Mouse (Mus musculus): ENCODE results near the gene Cdc45.
A peak's percentile ranks its signal among the peaks of the same experiment; 100 is the strongest.

The Cdc45 gene

GRCm38 (mm10) chr16:18788627-18789406 is 23.0 kb downstream of the Cdc45 start:
- DNase-seq (ENCODE audit: low read depth, low spot score), result no peak

DNA sequence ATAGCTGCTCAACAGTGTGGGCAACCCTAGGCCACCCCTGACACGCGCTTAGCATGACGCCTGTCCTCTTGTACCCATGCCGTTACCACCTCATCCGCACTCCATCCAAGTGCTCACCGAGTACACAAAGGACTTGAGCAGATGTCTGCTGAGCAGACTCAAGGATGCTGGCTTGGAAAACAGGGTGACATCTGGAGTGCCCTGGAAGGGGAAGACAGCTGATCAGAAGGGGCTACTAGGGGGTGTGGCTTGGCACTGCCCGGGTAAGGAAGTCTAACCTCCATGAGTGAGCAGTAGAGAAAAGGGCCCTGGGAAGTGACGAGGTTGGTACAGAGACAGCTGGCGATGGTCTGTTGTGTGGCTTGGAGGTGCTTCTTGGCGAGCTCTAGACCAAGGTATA is 25.1 kb downstream of the Cdc45 start:
- DNase-seq (ENCODE audit: low read depth, low spot score), result no peak

DNA sequence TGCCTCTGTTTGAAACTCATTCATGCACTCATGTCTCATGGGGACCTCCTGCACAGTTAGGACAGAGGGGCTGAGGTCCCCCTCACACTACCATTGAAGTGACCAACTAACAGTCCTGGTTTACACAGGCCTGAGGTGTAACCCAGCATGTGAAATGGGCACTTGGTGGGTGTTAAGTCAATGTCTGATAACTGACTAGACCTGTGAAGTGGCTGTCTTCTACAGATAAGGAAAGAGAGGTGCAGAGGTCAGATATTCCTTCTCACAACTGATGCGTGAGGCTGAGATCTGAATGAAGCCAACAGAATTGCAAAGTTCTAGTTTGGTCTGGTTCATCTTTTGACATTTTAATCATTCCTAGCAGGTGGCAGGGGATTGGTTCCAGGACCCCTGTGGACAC is 26.3 kb downstream of the Cdc45 start:
- DNase-seq (ENCODE audit: low read depth, low spot score), result no peak

DNA sequence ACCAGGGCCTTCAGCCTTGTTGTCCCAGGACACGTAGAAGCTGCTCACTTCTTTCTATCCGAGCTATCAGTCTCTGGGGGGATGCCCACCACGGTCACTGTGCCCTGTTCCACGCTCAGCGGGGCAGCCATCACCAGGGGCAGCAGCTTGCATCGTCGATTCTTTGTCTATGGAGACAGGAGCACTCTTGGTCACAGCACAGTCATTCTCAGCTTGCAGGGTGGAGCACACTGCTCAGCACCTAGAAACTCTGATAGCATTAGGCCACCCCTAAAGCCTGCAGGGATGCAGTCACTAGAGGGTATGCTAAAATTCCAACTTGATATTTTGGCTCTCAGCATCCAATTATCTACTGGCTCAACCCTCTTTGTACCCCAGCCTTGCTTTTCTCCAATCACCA is 26.8 kb downstream of the Cdc45 start:
- DNase-seq (ENCODE audit: low read depth, low spot score), result no peak

DNA sequence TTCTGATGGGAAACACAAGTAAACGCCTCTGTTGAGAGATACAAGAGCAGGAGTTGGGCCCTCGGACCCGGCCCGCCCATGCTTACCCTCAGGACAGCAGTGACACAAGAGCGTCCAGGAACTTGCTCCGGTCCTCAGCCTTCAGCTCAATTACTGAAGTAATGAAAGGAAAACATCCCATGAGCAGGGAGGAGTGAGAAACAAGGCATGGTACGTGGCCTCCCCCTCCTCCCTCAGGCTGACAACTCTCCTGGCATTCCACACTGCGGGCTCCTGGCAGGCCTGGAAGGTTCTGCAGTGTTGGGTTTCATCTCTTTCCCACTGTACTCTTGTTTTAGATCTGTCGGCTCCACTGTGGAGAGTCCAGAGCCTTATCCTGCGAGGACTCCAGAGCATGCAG is 30.0 kb downstream of the Cdc45 start:
- no peak for DNase-seq (ENCODE audit: low read depth, low spot score)

DNA sequence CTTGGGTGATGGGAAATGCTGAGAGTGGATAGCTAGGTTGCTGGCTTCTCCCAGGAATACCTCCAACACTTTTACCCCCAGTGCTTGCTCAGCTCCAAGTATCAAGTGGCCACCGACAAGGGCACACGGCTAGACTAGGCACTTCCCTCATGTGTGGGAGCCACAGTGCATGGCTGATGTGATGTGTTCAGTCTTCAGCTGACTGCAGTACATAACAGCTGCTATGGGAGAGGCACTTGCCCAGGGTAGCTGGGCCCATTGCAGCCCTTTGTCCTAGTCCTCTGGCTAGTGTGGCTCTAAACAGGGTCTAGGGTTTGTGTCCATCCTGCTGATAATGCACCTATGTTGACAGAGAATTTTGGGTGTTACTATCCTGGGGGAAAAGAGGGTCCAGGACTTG is 33.3 kb downstream of the Cdc45 start:
- DNase-seq (ENCODE audit: low read depth, low spot score), result no peak

DNA sequence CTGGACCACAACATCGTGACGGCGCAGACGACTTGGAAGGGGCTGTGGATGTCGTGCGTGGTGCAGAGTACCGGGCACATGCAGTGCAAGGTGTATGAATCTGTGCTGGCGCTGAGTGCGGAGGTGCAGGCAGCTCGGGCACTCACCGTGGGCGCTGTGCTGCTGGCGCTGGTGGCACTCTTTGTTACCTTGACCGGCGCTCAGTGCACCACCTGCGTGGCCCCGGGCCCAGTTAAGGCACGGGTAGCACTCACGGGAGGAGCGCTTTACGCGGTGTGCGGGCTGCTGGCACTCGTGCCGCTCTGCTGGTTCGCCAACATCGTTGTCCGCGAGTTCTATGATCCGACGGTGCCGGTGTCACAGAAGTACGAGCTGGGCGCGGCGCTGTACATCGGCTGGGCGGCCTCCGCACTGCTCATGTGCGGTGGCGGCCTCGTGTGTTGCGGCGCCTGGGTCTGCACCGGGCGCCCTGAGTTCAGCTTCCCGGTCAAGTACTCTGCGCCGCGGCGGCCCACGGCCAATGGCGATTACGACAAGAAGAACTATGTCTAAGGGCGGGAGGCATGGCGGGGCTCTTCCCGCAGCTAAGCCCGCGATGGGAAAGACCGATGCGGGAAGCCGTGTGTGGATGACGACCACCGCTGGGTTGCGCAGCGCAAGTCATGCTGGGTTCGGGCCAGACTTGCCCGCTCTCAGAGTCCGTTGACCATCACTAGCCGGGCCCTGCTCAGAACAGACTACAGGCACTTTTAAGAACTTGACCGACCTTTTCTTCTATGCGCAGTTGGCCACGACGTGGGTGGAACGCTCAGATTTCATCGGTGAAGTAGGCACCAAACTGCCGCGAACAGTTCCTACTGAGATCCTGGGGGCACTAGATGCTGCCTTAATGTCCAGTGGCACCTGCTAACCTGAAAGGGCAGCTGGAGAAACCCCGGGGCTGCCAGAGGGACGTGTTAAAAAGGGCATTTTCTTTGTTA is 34.4 kb downstream of the Cdc45 start:
- DNase-seq (ENCODE audit: low read depth, low spot score), result no peak

GRCm38 (mm10) chr16:18776556-18777100 is 35.2 kb downstream of the Cdc45 start, which contains the start of gene Cldn5:
TSS of gene Cldn5 (plus strand) at chr16:18776847.
- DNase-seq (ENCODE audit: low read depth, low spot score), result no peak

- no peak for DNase-seq (ENCODE audit: low read depth, low spot score)
These were observed 35.9 kb downstream of the Cdc45 start for GRCm38 (mm10) chr16:18775621-18776555.

DNA sequence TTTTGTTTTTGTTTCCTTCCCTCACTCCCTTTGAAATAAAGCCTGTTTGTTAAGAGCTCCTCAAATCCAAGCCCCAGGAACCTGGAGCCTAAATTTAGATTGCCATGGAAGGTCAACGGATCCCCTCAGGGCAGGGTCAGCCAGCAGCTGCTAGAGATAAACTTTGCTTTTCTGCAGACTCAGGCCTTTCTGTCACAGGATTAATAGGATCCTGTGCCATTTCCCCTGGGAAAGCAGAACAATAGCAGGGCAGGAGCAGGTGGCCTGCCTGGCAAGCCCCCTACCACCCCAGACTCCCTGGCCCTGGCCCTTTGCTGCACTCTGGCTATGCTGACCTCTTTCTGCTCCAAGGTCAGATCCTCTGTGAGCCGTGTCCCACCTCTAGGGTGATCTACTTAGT is 37.9 kb downstream of the Cdc45 start:
- no peak for DNase-seq (ENCODE audit: low read depth, low spot score)

- DNase-seq (ENCODE audit: low read depth, low spot score), result no peak
These were observed 42.3 kb downstream of the Cdc45 start for GRCm38 (mm10) chr16:18769501-18769900.

DNA sequence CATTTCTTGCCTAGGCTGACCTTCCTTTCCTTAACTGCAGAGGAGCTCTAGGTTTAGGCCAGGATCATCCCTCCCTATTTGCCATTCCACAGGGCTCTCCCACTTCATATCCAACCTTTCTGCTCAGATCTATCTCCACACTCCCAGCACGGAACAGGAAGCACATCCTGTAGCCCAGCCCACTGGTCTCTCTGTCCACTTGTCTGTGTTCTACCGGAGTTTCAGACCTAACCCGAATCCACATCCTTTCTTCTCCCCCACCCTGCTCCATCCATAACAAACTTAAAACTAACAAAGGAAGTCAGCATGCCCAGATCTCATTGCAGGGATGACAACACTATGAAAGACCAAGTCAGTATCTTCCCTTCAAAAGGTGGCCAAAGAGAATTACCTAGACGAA is 45.4 kb downstream of the Cdc45 start:
- DNase-seq (ENCODE audit: low read depth, low spot score), result no peak

DNA sequence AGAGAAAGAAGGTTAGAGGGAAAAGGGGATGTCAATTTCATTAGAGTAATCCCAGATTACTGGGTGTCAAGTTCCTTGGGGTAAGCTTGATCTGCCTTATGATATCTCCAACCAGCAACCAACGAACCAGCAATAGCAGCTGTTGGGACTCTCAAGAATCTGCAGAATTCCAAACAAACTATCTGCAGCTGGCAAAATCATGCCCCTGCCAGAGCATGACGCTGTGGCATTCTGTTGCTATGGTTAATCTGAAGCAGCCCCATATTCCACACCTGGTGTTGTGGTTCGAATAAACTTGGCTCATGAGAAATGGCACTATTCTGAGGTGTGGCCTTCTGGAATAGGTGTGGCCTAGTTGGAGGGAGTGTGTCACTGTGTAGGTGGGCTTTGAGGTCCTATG is 48.8 kb downstream of the Cdc45 start:
- no peak for DNase-seq (ENCODE audit: low read depth, low spot score)

- DNase-seq (ENCODE audit: low read depth, low spot score), result no peak
These were observed 50.1 kb downstream of the Cdc45 start for GRCm38 (mm10) chr16:18761734-18762133.

DNA sequence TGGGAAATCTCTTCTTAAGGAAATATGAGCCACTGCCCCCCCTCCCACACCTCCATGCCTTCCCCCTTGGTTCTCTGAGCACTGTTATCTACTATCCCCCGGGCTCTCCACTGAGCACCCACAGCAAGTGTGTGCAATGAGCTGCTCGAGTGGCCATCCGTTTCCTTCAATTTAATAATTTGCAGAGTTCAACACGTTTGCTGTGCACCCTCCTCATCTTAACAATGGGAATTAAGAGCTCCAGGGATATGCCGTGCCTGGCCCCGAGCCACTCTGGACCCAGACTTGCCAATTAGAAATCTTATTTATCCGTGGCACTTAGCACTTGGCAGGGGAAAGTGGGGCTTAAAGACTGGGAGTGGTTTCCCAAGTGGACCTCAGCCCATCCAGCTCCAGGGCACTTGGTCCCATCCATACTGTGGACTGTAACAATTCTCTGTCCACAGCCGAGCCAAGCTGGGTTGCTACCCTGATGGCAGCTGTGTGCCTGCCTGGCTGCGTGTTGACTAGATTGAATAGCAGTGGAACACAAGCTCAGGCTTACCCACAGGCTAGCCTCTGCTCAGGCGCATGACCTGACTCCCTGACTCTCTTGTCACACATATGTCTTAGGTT is 59.8 kb downstream of the Cdc45 start:
- no peak for DNase-seq (ENCODE audit: low read depth, low spot score)

DNA sequence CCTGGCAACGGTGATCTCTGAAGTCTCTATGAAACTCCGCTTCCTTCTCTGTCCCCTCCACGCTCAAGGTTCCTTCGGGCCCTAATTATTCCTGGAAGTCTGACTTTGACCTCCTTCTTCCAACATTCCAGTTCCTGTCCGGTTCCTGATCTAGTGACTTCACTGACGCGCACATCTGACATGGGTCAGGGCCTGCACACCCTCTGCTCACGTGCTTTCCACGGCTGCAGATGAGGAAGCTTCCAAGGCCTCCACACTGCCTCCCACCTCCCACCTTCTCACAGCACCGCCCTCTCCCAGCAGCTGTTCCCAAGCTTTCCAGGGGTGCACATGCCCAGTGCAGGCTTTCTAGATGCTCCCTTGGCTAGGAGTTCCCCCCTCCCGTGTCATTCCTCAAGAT is 60.7 kb downstream of the Cdc45 start:
- no peak for DNase-seq (ENCODE audit: low read depth, low spot score)

DNA sequence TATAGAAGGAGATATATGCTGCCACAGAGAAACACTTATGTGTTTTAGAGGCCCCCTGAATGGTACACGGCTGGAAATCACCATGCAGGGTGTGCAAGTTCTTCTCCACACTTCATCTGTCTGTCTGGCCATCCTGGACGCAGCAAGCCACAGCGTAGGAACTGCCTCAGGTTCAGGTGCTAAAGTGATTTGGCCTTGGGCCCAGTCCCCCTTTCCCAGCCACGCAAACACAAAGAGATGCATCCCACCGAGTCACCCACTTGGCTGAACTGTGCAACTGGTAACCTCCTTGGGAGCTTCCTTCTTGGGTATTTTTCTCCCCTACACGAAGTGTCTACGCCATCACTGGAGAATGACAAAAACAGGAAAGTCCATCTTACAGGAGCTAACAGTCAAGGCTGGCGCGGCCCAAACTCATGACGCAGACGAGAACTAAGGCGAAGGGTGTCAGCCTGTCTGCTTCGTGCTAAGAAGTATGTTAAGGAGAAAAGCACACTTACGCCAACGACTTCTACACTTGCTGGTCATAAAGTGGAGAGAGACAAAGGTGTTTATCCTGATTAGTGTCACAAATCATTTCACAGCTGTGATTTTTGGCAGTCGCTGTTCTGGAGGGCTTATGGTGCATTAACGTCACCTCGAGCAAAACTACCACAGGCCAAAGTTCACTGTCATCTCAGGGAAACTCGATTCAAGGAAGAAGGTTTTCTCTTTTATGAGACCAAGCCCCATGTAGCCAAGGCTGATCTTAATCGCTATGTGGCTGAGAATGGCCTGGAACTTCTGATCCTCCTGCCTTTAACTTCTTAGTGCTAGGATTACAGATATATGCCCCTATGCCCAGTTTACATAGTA is 65.3 kb downstream of the Cdc45 start:
- DNase-seq (ENCODE audit: low read depth, low spot score), result no peak

DNA sequence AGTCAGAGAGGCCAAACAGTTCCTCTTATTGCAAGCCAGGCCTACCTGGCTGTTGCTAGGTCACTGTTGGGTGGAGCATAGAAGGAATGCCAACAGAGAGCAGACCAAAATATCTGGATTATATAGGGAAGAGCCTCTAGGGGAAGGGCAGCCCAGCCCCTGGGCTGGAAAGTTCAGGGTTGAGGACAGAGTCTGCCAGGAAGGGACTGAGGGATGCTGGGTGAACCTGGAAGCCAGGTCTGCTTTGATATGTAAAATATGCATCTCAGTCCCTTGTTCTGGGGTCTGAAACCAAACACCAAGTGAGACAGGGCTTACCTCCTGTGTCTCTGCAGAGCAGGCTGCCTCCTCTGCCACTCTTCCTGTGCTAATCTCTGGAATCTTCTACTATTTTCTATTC is 73.5 kb downstream of the Cdc45 start:
- no peak for DNase-seq (ENCODE audit: low read depth, low spot score)

GRCm38 (mm10) chr16:18733100-18733956 is 78.5 kb downstream of the Cdc45 start:
- DNase-seq (ENCODE audit: low read depth, low spot score), result peak; percentile 40
